Mouse (Mus musculus) cerebellum, postnatal 36 days (tissue): ENCODE data around the gene Cdk17.
A peak's percentile ranks its signal among the peaks of the same experiment; 100 is the strongest.
"Not testable (repeated sequence)": the region's sequence is repeated elsewhere in the genome, so short reads cannot be mapped to it uniquely, and the experiment has no call there.

ENCODE experiments used
- DNase-seq, 2 experiments: peaks; one replicate each; pipeline ENCODE4 v3.0.0; 2021 to 2022; ENCODE audit warnings: mixed read lengths in 2 of 2

Gene Cdk17

GRCm38 (mm10) chr10:93143285-93143985, 17.2 kb upstream of the Cdk17 start:
- DNase-seq, result no peak

DNA sequence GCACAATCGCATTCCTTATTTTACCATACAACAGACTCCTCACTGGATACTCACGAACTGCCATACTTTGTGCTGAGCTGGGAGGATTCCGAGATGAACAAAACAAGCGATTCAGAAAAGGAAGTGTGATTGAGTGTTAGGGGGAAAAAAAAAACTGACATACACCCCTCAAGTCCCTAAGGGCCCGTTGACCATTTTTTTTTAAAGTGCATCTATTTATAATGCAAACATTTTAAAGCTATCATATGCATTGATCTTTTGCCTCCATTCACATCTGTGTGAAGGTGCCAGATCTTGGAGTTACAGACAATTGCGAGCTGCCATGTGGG, 16.7 kb upstream of the Cdk17 start:
- DNase-seq, result no peak

DNA sequence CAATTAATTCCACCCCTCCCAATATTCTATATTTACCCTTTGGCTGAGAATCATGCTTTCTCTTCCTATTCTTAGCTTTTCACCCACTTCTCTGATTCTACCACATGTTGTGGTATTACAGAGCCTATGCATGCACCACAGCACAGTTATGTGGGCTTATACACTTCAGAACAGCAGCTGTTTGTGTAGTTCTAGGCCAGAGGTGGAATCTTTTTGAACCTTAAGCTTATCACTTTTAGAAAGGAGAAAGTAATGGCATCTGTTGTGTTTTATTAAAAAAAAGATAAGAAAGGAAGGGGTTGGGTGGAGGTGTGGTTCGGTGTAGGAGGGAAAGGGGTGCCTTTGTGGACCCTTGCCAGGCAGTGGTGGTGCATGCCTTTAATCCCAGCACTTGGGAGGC, 16.1 kb upstream of the Cdk17 start:
- no peak for DNase-seq

DNA sequence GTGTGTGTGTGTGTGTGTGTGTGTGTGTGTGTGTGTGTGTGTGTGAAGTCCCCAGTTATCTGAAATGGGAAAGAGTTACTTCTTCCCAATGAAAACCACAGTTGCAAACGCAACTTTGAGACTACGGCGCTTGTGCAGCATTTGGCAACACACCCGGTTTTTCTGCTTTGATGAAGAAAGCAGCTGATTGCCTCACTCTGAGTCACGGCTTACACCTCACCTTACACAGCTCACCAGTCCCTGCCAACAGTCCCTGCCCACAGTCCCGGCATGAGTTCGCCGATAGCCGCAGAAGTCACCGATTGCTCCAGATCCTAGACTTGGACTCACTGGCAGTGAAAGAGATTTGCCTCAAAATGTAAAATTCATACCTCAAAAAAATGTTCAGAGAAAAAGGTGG, 15.6 kb upstream of the Cdk17 start:
- no peak for DNase-seq

- DNase-seq, result no peak
Measured at GRCm38 (mm10) chr10:93146601-93147000, 14.1 kb upstream of the Cdk17 start.

GRCm38 (mm10) chr10:93147691-93148090, 13.0 kb upstream of the Cdk17 start:
- DNase-seq, result no peak

GRCm38 (mm10) chr10:93149597-93149996, 11.1 kb upstream of the Cdk17 start:
- no peak for DNase-seq

DNA sequence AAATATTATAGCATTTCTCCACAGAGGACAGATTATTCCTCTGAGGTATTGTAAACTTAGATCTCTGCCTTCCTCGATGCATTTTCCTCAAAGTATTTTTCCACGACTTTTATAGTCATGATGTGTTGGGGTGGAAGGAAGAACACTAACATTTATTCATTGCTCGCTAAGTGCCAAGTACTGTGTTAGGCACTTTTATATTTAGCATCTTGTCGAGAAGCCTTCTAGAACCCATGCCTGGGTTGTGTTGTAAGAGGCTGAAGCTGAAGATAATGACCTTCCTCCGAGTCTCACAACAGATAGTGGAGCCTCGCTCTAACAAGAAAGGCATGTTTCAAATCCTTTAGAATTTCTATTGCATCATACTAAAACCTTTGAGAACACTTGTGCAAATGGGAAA, 8.9 kb upstream of the Cdk17 start:
- DNase-seq, result no peak

GRCm38 (mm10) chr10:93152698-93153097, 8.0 kb upstream of the Cdk17 start:
- DNase-seq, result no peak

GRCm38 (mm10) chr10:93153404-93153803, 7.3 kb upstream of the Cdk17 start:
- DNase-seq, result not testable (repeated sequence)

DNA sequence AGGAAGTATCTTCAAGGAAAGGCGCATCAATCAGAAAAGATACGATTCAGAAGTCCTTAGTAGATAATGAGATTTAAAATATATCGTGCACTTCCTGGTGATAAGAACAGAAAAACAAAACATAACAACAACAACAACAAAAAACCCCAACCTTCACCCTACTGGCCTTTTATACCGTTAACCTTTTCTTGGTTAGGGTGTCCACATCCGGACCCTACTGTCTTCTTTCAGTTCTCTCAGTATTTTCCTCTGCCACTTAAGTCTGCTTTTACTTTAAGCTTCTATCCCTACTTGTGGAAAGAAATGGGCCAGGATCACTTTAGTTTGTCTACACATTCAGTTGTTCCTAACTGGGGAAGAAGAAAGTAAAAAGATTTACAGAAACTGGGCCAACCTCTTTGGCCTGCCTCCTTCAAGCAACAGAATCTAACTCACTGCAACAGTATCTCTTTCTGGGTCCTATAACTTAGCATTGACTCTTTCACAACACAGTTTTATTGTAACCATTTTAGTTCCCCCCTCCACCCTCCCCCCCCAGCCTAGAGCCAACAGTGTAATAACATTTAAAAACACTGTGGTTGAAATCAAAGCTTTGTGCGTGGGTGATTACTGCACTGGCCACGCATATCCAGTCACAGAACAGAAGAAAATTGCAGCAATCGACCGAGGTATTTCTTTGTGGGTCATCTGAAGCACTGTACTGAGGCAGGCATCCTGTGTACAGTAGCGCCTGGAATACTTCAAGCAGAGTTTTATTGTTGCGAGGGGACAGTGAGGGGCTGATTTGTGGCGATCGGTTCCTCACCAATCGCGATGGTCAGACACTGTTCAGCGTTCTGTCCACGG, 801 bp upstream of the Cdk17 start:
- no peak for DNase-seq

- peak; percentile 83 to 88 for DNase-seq
Measured at GRCm38 (mm10) chr10:93160497-93160806, 223 bp upstream of the Cdk17 start.

GRCm38 (mm10) chr10:93161511-93162275, 1.0 kb downstream of the Cdk17 start:
- DNase-seq, result peak; percentile 53 to 57

- DNase-seq, result no peak
Measured at GRCm38 (mm10) chr10:93162276-93162971, 1.7 kb downstream of the Cdk17 start.

DNA sequence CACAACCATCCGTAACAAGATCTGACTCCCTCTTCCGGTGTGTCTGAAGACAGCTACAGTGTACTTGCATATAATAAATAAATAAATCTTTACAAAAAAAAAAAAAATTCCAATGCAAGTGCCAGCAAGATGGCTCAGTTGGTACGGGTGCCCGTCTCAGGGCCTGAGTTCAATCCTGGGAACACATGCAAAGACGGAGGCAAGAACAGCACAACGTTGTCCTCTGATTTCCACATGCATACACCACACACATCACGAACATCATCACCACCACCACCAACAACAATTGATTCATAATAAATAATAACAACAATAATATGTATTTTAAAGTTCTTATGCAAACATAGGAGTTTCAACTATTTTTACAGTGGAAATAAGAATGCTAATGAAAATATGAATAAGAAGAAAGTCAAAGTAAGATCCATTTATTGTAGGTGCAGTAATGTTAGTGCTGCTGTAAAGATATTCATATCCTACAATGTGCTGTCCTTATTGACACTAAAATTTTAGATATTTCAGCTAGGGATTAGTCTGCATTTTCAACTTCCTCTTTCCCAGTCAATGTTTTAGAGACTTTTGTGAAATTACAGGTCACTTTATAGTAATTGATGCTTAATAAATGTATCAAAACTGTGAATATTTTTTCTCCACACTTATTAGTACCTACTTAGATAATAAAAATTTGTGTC, 2.4 kb downstream of the Cdk17 start:
- no peak for DNase-seq

DNA sequence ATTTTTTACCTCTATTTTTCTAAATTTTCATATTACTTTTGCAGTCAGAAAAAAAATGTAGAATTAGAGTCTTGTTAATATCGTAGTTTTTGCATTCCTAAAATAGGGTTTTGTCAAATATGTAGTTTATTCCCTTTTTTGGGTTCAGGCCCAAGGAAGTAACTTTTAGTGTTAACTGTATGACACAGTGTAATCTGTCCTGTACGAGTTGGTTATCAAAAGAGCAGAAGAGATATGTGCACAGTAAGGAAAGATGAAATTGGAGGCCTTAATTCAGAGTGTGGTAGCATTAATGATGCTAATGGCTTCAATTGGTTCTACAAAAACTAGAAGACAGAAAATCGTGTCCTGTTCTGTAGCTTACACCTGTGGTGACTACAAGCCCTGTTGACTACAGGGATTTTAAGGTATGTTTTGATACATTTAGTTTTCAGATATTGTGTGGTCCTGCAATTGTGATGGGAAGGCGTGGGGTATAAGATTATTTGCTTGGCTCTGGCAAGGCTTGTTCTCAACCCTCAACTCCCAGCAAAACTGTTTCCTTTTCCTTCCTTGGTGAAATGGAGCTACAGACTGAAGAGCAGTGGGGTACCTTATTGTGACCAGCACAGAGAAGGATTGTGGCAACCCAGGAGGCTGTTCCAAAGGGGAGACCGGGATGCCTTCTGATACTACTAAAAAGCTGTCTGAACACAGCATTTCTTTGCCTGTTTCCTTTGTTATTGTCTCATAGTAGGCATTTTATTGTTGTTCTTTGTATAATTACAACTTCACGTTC, 3.2 kb downstream of the Cdk17 start:
- no peak for DNase-seq

DNA sequence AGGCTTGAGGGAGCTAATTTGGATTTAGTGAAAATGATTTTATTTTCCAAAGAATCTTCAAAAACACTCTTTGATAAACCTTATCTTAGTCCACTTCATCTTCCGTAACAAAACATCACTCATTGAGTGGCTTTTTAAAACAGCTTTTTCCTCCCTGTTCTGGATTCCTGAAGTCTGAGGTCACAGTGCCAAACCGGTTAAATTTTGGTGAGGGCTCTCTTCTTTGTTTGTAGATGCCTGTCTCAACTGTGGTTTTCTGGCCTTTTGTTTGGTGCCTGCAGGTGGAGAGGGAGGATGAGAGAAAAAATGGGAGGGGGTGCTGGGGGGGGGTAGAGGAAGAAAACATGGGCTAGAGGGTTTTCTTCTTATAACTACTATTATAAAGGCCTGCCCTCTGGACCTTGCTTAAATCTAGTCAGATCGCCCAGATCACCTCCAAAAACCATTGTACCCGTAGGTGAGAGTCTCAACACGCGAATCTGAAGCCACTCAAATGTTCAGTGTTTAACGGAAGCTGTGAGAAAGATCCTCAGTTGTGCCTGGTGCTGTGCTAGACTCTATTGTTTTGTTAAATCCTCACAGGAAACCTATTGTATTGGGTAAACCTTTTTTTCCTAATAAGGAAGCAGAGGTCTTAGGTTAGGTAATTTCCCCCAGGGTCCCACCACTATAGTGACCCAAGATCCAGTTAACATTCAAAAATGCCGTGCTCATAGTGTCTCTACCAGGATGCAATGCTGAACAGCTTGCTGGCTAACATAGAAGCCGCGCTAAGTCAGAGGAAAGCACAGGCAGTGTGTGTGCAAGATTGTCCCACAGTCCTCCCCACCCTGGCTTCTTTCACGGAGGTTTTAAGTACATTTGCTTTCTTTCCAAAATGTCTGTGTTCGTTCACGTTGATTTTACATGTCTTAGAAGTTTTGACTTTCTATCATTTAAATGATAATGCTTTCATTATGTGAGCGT, 5.0 kb downstream of the Cdk17 start:
- no peak for DNase-seq

DNA sequence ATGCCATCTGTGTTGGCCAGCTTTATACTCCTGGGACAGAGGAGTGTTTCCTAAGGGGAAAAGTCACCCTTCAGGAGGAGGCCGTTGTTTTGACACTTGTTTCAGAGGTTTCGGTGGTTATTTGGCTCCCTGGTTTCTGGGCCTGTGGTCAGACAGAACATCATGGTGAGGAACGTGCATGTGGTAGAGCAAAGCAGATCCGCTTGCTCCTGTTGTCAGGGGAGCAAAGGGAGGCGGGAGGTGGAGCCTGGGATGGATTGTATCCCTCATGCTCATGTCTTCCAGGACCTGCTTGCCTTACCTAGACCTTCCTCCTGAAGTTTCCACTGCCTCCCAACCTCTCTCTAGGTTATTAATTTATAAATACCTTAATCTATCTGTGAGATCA, 5.7 kb downstream of the Cdk17 start:
- peak; percentile 52 to 55 for DNase-seq

GRCm38 (mm10) chr10:93167311-93167710, 6.6 kb downstream of the Cdk17 start:
- DNase-seq, result no peak

DNA sequence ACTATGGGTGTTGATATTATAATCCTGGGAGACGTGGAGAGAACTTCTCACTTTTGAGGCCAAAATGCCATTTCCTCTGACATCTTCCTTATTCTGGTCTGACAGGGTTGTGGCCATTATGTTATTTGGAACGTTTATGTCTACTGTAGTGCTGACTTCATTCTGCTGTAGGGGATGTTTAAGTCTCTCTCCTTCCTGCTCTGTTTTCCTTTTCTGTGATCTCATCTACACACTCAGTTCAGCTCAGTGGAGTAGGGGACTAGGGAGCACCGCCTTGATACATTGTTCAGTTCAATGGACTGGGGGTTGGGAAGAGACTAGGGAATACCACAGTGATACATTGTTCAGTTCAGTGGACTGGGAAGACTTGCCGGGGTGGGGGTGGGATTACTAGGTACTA, 7.4 kb downstream of the Cdk17 start:
- DNase-seq, result no peak
